Mouse (Mus musculus) cerebellum, adult 11-12 months (tissue): Measurements from ENCODE around the gene Dock8.

Experiments
- DNase-seq: peaks from one replicate; pipeline ENCODE4 v3.0.0; 2022

Dock8 gene

GRCm38 (mm10) chr19:25133959-25134358 lies 134.6 kb downstream of the Dock8 start:
- no peak for DNase-seq

- no peak for DNase-seq
Measured at GRCm38 (mm10) chr19:25136171-25136570, 136.8 kb downstream of the Dock8 start.

- DNase-seq = no peak
Measured at GRCm38 (mm10) chr19:25137907-25138820, 138.8 kb downstream of the Dock8 start.

- DNase-seq = peak; percentile 23
Measured at GRCm38 (mm10) chr19:25144110-25145028, 145.0 kb downstream of the Dock8 start.

GRCm38 (mm10) chr19:25145116-25145515 lies 145.8 kb downstream of the Dock8 start:
- DNase-seq = no peak

GRCm38 (mm10) chr19:25146122-25146521 lies 146.8 kb downstream of the Dock8 start:
- DNase-seq = no peak

GRCm38 (mm10) chr19:25149788-25150187 lies 150.5 kb downstream of the Dock8 start:
- no peak for DNase-seq

GRCm38 (mm10) chr19:25154506-25155178 lies 155.3 kb downstream of the Dock8 start:
- DNase-seq = no peak

GRCm38 (mm10) chr19:25155250-25155649 lies 155.9 kb downstream of the Dock8 start:
- no peak for DNase-seq

- no peak for DNase-seq
Measured at GRCm38 (mm10) chr19:25155709-25156108, 156.4 kb downstream of the Dock8 start.

GRCm38 (mm10) chr19:25162270-25162669 lies 162.9 kb downstream of the Dock8 start:
- DNase-seq = no peak

- DNase-seq = no peak
Measured at GRCm38 (mm10) chr19:25163426-25163825, 164.1 kb downstream of the Dock8 start.

GRCm38 (mm10) chr19:25166412-25166811 lies 167.1 kb downstream of the Dock8 start:
- DNase-seq = no peak

GRCm38 (mm10) chr19:25171395-25171794 lies 172.1 kb downstream of the Dock8 start:
- DNase-seq = no peak

GRCm38 (mm10) chr19:25176746-25177145 lies 177.4 kb downstream of the Dock8 start:
- DNase-seq = no peak

- DNase-seq = no peak
Measured at GRCm38 (mm10) chr19:25180024-25180423, 180.7 kb downstream of the Dock8 start.

GRCm38 (mm10) chr19:25180547-25180946 lies 181.2 kb downstream of the Dock8 start:
- no peak for DNase-seq

- peak; percentile 3 for DNase-seq
Measured at GRCm38 (mm10) chr19:25184076-25184475, 184.7 kb downstream of the Dock8 start.

- no peak for DNase-seq
Measured at GRCm38 (mm10) chr19:25186316-25186715, 187.0 kb downstream of the Dock8 start.

- DNase-seq = no peak
Measured at GRCm38 (mm10) chr19:25187681-25188080, 188.3 kb downstream of the Dock8 start.

GRCm38 (mm10) chr19:25193751-25194150 lies 194.4 kb downstream of the Dock8 start:
- DNase-seq = no peak

GRCm38 (mm10) chr19:25200081-25200860 lies 200.9 kb downstream of the Dock8 start:
- no peak for DNase-seq
